7 mouse cellular contexts compared by ENCODE assay signal in genomic region chr2:69861485-69862091, GRCm38 (mm10). TPM values are rescaled to one million over a fixed set of nuclear protein-coding genes. Genes with fewer than 3 reads are reported as not detected.
A peak's percentile ranks its signal among the peaks of the same experiment; 100 is the strongest.
DNase-seq lines count a peak whose midpoint lies in the region; ATAC-seq and TF ChIP-seq lines count a peak whose summit lies in the region.

Gene Ssb, plus strand, starts transcription at chr2:69861562.

- peak within 1 kb of the TSS; percentile 67 for H3K4me2 ChIP-seq in intestine, postnatal 0 days (replicated peaks; ENCODE audit: low read depth)
- H3K4me2 ChIP-seq in midbrain, embryonic 12.5 days (replicated peaks), result peak within 1 kb of the TSS; percentile 74

- WGBS in intestine, postnatal 0 days, result under 1% methylated on average over 66 of the region's 66 CpGs
- WGBS in midbrain, embryonic 12.5 days, result 0% methylated on average over 61 of the region's 66 CpGs
- under 1% methylated on average over 66 of the region's 66 CpGs for WGBS in small intestine, adult 2 months

- peak; percentile 79 for TF ChIP-seq POLR2A in small intestine, adult 2 months (IDR thresholded peaks at IDR 0.05; ENCODE audit: low read depth, low read length)

- TF ChIP-seq CTCF in intestine, postnatal 0 days (IDR thresholded peaks at IDR 0.05; ENCODE audit: low read depth), result no peak
- no peak for TF ChIP-seq CTCF in small intestine, adult 2 months (IDR thresholded peaks at IDR 0.05; ENCODE audit: extremely low read depth, insufficient read length, insufficient replicate concordance, low read depth, low read length)

- intact Hi-C loops in left cerebral cortex, postnatal 4 days (cut with DNase I), result no loop called here

- DNase-seq in adrenal gland, adult 2 months, result peak; percentile 95
- DNase-seq in embryo, embryonic 11.5 days (ENCODE audit: low read depth, low spot score), result peak; percentile 91
- peak; percentile 90 to 93 for DNase-seq in gastrocnemius, postnatal 4 days (ENCODE audit: low spot score in 2 of 2)
- peak; percentile 96 for DNase-seq in left cerebral cortex, postnatal 4 days

- no peaks in the 10 kb centered on the region; the same call in 1 of the 2 replicates for H3K36me3 ChIP-seq in intestine, postnatal 0 days (ENCODE audit: control insufficient read depth, insufficient read depth)
- H3K36me3 ChIP-seq in midbrain, embryonic 12.5 days, result peaks cover 19% of the 10 kb centered on the region
- H3K36me3 ChIP-seq in small intestine, adult 2 months (ENCODE audit: control insufficient read depth, insufficient read depth, low read length), result peaks cover 7% of the 10 kb centered on the region

- H3K4me1 ChIP-seq in intestine, postnatal 0 days (replicated peaks; ENCODE audit: control insufficient read depth, insufficient read depth, low read length), result no peaks in the 10 kb centered on the region
- H3K4me1 ChIP-seq in midbrain, embryonic 12.5 days, result peaks cover 24% of the 10 kb centered on the region
- H3K4me1 ChIP-seq in small intestine, adult 2 months (ENCODE audit: control insufficient read depth, insufficient read depth, insufficient read length, low read length), result no peaks in the 10 kb centered on the region

- H3K4me3 ChIP-seq in intestine, postnatal 0 days (ENCODE audit: low read depth, low read length), result peak within 1 kb of the TSS; percentile 97
- peak within 1 kb of the TSS; percentile 93 for H3K4me3 ChIP-seq in midbrain, embryonic 12.5 days
- H3K4me3 ChIP-seq in small intestine, adult 2 months (ENCODE audit: low read depth, low read length), result peak within 1 kb of the TSS; percentile 85

- H3K9ac ChIP-seq in intestine, postnatal 0 days (ENCODE audit: low read depth, low read length), result peak within 1 kb of the TSS; percentile 87
- peak within 1 kb of the TSS; percentile 99 for H3K9ac ChIP-seq in midbrain, embryonic 12.5 days (replicated peaks)

- no peaks in the 10 kb centered on the region for H3K27me3 ChIP-seq in intestine, postnatal 0 days (replicated peaks; ENCODE audit: control insufficient read depth, insufficient read depth, low read length)
- H3K27me3 ChIP-seq in midbrain, embryonic 12.5 days, result no peaks in the 10 kb centered on the region
- H3K27me3 ChIP-seq in small intestine, adult 2 months (ENCODE audit: control insufficient read depth, insufficient read depth, low read length), result no peaks in the 10 kb centered on the region

- peak; percentile 93 for ATAC-seq in intestine, postnatal 0 days
- ATAC-seq in midbrain, embryonic 12.5 days (ENCODE audit: low FRiP score, low read depth), result peak; percentile 96

- no peaks in the 10 kb centered on the region for H3K9me3 ChIP-seq in intestine, postnatal 0 days (ENCODE audit: control insufficient read depth)
- no peaks in the 10 kb centered on the region for H3K9me3 ChIP-seq in midbrain, embryonic 12.5 days

- peak within 1 kb of the TSS; percentile 86 for H3K27ac ChIP-seq in intestine, postnatal 0 days (ENCODE audit: low read depth, low read length)
- peak within 1 kb of the TSS; percentile 86 for H3K27ac ChIP-seq in midbrain, embryonic 12.5 days (replicated peaks)
- H3K27ac ChIP-seq in small intestine, adult 2 months (ENCODE audit: insufficient read depth, low read depth, low read length), result peak within 1 kb of the TSS; percentile 71

RNA-seq across cellular contexts. Expression of gene Ssb, which starts in this region (rescaled TPM):
- total RNA-seq in adrenal gland, adult 2 months (2021), result 100 to 1,000 TPM; 162 to 194 TPM
- polyA plus RNA-seq in adrenal gland, adult 2 months (2012; rRNA removed), result 0.07 and 0.35 TPM in 2 replicates
- 100 to 1,000 TPM; 123 to 143 TPM for total RNA-seq in gastrocnemius, postnatal 4 days (2021)
- polyA plus RNA-seq in intestine, postnatal 0 days (2015; fragmentation: Nextera tagmentation; extraction: Ambion mirVana), result 189 and 192 TPM in 2 replicates
- total RNA-seq in left cerebral cortex, postnatal 4 days (2021), result 100 to 1,000 TPM; 155 to 170 TPM
- 379 and 421 TPM in 2 replicates for polyA plus RNA-seq in midbrain, embryonic 12.5 days (2016; fragmentation: Nextera tagmentation; extraction: Ambion mirVana)
- polyA plus RNA-seq in small intestine, adult 2 months (2012; rRNA removed), result 0.28 and 0.36 TPM in 2 replicates

Comparison
In these comparisons a context has a peak if more than half of its experiments do, and no peak if none do; other contexts are left out.
1. Peak in every context shown above with its lines: DNase-seq, ATAC-seq, H3K4me3 ChIP-seq and H3K27ac ChIP-seq.
2. RNA of gene Ssb (polyA plus RNA-seq): 379 to 421 TPM in midbrain, embryonic 12.5 days and 189 to 192 TPM in intestine, postnatal 0 days; 0.07 to 0.35 TPM in adrenal gland, adult 2 months and 0.28 to 0.36 TPM in small intestine, adult 2 months; every median in the first group is over 100 times any median in the second.